28 mouse cellular contexts compared by ENCODE assay signal in genomic region chr2:122586258-122586657, GRCm38 (mm10). TPM values are rescaled to one million over a fixed set of nuclear protein-coding genes. Genes with fewer than 3 reads are reported as not detected.
DNase-seq lines count a peak whose midpoint lies in the region; ATAC-seq and TF ChIP-seq lines count a peak whose summit lies in the region.
"Had no signal": no experiment of that assay in that cellular context is flagged by ENCODE, and none has a peak within 500 bp of the region (broad histone marks: within the 10 kb centered on the region; RNA-seq: fewer than 3 reads in every experiment).

No protein-coding gene starts in this region.

- 70% methylated on average over 3 of the region's 3 CpGs for WGBS in embryonic facial prominence, embryonic 14.5 days
- 66% methylated on average over 3 of the region's 3 CpGs for WGBS in embryonic facial prominence, embryonic 10.5 days
- 65% methylated on average over 3 of the region's 3 CpGs for WGBS in kidney, postnatal 0 days
- WGBS in kidney, embryonic 14.5 days: 71% methylated on average over 3 of the region's 3 CpGs

- TF ChIP-seq CTCF in kidney, postnatal 0 days (IDR thresholded peaks at IDR 0.05; ENCODE audit: low read depth): peak; percentile 18; the same call in 1 of the 2 replicates

- ATAC-seq in embryonic facial prominence, embryonic 14.5 days (ENCODE audit: low read depth): no peak
- no peak for ATAC-seq in kidney, postnatal 0 days (replicated peaks; ENCODE audit: low FRiP score, low read depth)
- peak; percentile 73 for ATAC-seq in megakaryocyte-erythroid progenitor cell, adult 5-6 weeks (replicated peaks; ENCODE audit: low FRiP score, low TSS enrichment, poor library complexity, severe bottlenecking)
- ATAC-seq in kidney, embryonic 14.5 days (ENCODE audit: low FRiP score, low TSS enrichment): no peak
- ATAC-seq: inflammation-experienced regulatory T-cells, adult 6 months; midbrain, embryonic 16.5 days had no signal

- no peak overlapping the region for H3K4me3 ChIP-seq in embryonic facial prominence, embryonic 14.5 days (ENCODE audit: low read depth, low read length)
- H3K4me3 ChIP-seq in embryonic facial prominence, embryonic 10.5 days: no peak overlapping the region
- H3K4me3 ChIP-seq in kidney, postnatal 0 days (replicated peaks; ENCODE audit: low read depth, low read length): no peak overlapping the region
- H3K4me3 ChIP-seq in kidney, embryonic 14.5 days (ENCODE audit: low read length): no peak overlapping the region
- H3K4me3 ChIP-seq: forebrain, embryonic 12.5 days; heart, embryonic 12.5 days; hindbrain, embryonic 12.5 days; kidney, embryonic 15.5 days; left cerebral cortex, adult 2 months; myocyte; neural tube, embryonic 13.5 days had no signal

- H3K36me3 ChIP-seq in embryonic facial prominence, embryonic 14.5 days (ENCODE audit: control insufficient read depth, insufficient read depth, low read length): no peaks in the 10 kb centered on the region
- H3K36me3 ChIP-seq in embryonic facial prominence, embryonic 10.5 days (replicated peaks): no peaks in the 10 kb centered on the region
- no peaks in the 10 kb centered on the region for H3K36me3 ChIP-seq in kidney, postnatal 0 days (ENCODE audit: insufficient read depth, low read length)
- H3K36me3 ChIP-seq in kidney, embryonic 14.5 days (ENCODE audit: control insufficient read depth, insufficient read depth, low read length): no peaks in the 10 kb centered on the region
- H3K36me3 ChIP-seq: forebrain, embryonic 12.5 days; heart, embryonic 12.5 days; hindbrain, embryonic 12.5 days; kidney, embryonic 15.5 days; neural tube, embryonic 13.5 days had no signal

- no peak overlapping the region for H3K27ac ChIP-seq in embryonic facial prominence, embryonic 14.5 days (replicated peaks; ENCODE audit: low read depth, low read length)
- no peak overlapping the region for H3K27ac ChIP-seq in embryonic facial prominence, embryonic 10.5 days (replicated peaks)
- H3K27ac ChIP-seq in kidney, postnatal 0 days: no peak overlapping the region
- no peak overlapping the region for H3K27ac ChIP-seq in kidney, embryonic 14.5 days (ENCODE audit: low read depth, low read length)
- H3K27ac ChIP-seq: forebrain, embryonic 12.5 days; hindbrain, embryonic 12.5 days; kidney, embryonic 15.5 days; left cerebral cortex, adult 2 months; neural tube, embryonic 13.5 days had no signal

- DNase-seq in embryonic facial prominence, embryonic 14.5 days (ENCODE audit: low spot score): peak; percentile 39
- DNase-seq in embryonic facial prominence, embryonic 10.5 days (ENCODE audit: low spot score): no peak
- DNase-seq in kidney, postnatal 0 days (ENCODE audit: low spot score): no peak
- no peak for DNase-seq in kidney, postnatal 10 days
- DNase-seq in CD4-positive helper T cell, adult 2 months (ENCODE audit: low read depth, low spot score): peak; percentile 5
- DNase-seq in kidney, adult 8-10 months: no peak
- DNase-seq: adrenal gland, postnatal 14 days; B cell, adult 2 months; cerebellum, adult 8-10 months; heart, postnatal 10 days; layer of hippocampus, adult 9-11 months; left cerebral cortex, postnatal 4 days; liver; lung, postnatal 36 days; retina, postnatal 1 day; right cerebral cortex, postnatal 25 days; spleen, adult 18-20 months had no signal

- no peaks in the 10 kb centered on the region for H3K9me3 ChIP-seq in embryonic facial prominence, embryonic 14.5 days (ENCODE audit: control insufficient read depth, low read length)
- no peaks in the 10 kb centered on the region for H3K9me3 ChIP-seq in embryonic facial prominence, embryonic 10.5 days
- H3K9me3 ChIP-seq in kidney, postnatal 0 days (replicated peaks; ENCODE audit: low read length): no peaks in the 10 kb centered on the region
- no peaks in the 10 kb centered on the region for H3K9me3 ChIP-seq in kidney, embryonic 14.5 days (ENCODE audit: control insufficient read depth, low read length)
- H3K9me3 ChIP-seq: forebrain, embryonic 12.5 days; heart, embryonic 12.5 days; hindbrain, embryonic 12.5 days; kidney, embryonic 15.5 days; neural tube, embryonic 13.5 days had no signal

- no peaks in the 10 kb centered on the region for H3K27me3 ChIP-seq in embryonic facial prominence, embryonic 14.5 days (replicated peaks; ENCODE audit: control insufficient read depth, insufficient read depth, low read length)
- H3K27me3 ChIP-seq in embryonic facial prominence, embryonic 10.5 days (replicated peaks; ENCODE audit: low read depth, poor library complexity, severe bottlenecking): no peaks in the 10 kb centered on the region
- no peaks in the 10 kb centered on the region for H3K27me3 ChIP-seq in kidney, postnatal 0 days (ENCODE audit: insufficient read depth, low read length)
- H3K27me3 ChIP-seq in kidney, embryonic 14.5 days (ENCODE audit: control insufficient read depth, insufficient read depth, low read length): no peaks in the 10 kb centered on the region
- H3K27me3 ChIP-seq: forebrain, embryonic 12.5 days; heart, embryonic 12.5 days; hindbrain, embryonic 12.5 days; kidney, embryonic 15.5 days; neural tube, embryonic 13.5 days had no signal

- H3K4me1 ChIP-seq in embryonic facial prominence, embryonic 14.5 days (ENCODE audit: control insufficient read depth, insufficient read depth, low read length): no peaks in the 10 kb centered on the region
- no peaks in the 10 kb centered on the region for H3K4me1 ChIP-seq in embryonic facial prominence, embryonic 10.5 days
- H3K4me1 ChIP-seq in kidney, postnatal 0 days (replicated peaks; ENCODE audit: insufficient read depth, low read length): no peaks in the 10 kb centered on the region
- no peaks in the 10 kb centered on the region for H3K4me1 ChIP-seq in kidney, embryonic 14.5 days (ENCODE audit: control insufficient read depth, insufficient read depth, low read length)
- H3K4me1 ChIP-seq: hindbrain, embryonic 12.5 days; neural tube, embryonic 13.5 days had no signal

- no peak overlapping the region for H3K4me2 ChIP-seq in embryonic facial prominence, embryonic 14.5 days (ENCODE audit: low read depth, low read length)
- no peak overlapping the region for H3K4me2 ChIP-seq in kidney, postnatal 0 days (ENCODE audit: low read length)
- no peak overlapping the region for H3K4me2 ChIP-seq in kidney, embryonic 14.5 days (replicated peaks; ENCODE audit: low read depth, low read length)
- H3K4me2 ChIP-seq: forebrain, embryonic 12.5 days; heart, embryonic 12.5 days; hindbrain, embryonic 12.5 days; kidney, embryonic 15.5 days; neural tube, embryonic 13.5 days had no signal

- no peak overlapping the region for H3K9ac ChIP-seq in embryonic facial prominence, embryonic 14.5 days (ENCODE audit: low read depth, low read length)
- no peak overlapping the region for H3K9ac ChIP-seq in kidney, postnatal 0 days (ENCODE audit: low read depth, low read length)
- no peak overlapping the region for H3K9ac ChIP-seq in kidney, embryonic 14.5 days (ENCODE audit: low read depth, low read length)
- H3K9ac ChIP-seq: forebrain, embryonic 12.5 days; heart, embryonic 12.5 days; hindbrain, embryonic 12.5 days; kidney, embryonic 15.5 days; neural tube, embryonic 13.5 days had no signal

RNA-seq across cellular contexts. Expression of gene Gatm, which starts 24.8 kb away (rescaled TPM):
- polyA plus RNA-seq in embryonic facial prominence, embryonic 14.5 days (2014; fragmentation: Nextera tagmentation; extraction: Ambion mirVana): 97.0 and 127 TPM in 2 replicates
- 6.6 and 7.2 TPM in 2 replicates for polyA plus RNA-seq in embryonic facial prominence, embryonic 10.5 days (2016; fragmentation: Nextera tagmentation; extraction: Ambion mirVana)
- 270 and 317 TPM in 2 replicates for polyA plus RNA-seq in kidney, postnatal 0 days (2015; fragmentation: Nextera tagmentation; extraction: Ambion mirVana)
- total RNA-seq in megakaryocyte-erythroid progenitor cell, adult 5-6 weeks (2014; fragmentation: Nextera tagmentation): 154 and 166 TPM in 2 replicates
- 110 and 122 TPM in 2 replicates for total RNA-seq in megakaryocyte-erythroid progenitor cell, adult 5-6 weeks (2017)
- polyA plus RNA-seq in kidney, embryonic 14.5 days (2014; fragmentation: Nextera tagmentation; extraction: Ambion mirVana): 10.0 and 14.5 TPM in 2 replicates

RNA-seq across cellular contexts. Expression of gene AA467197, which starts 50.5 kb away (rescaled TPM):
- polyA plus RNA-seq in embryonic facial prominence, embryonic 14.5 days (2014; fragmentation: Nextera tagmentation; extraction: Ambion mirVana): 0.47 TPM in 1 of 2 replicates, not detected in the other
- polyA plus RNA-seq in embryonic facial prominence, embryonic 10.5 days (2016; fragmentation: Nextera tagmentation; extraction: Ambion mirVana): 0.35 and 0.63 TPM in 2 replicates
- polyA plus RNA-seq in kidney, postnatal 0 days (2015; fragmentation: Nextera tagmentation; extraction: Ambion mirVana): 0.26 and 0.34 TPM in 2 replicates
- not detected in 2 replicates for total RNA-seq in megakaryocyte-erythroid progenitor cell, adult 5-6 weeks (2014; fragmentation: Nextera tagmentation)
- 2.2 and 2.6 TPM in 2 replicates for total RNA-seq in megakaryocyte-erythroid progenitor cell, adult 5-6 weeks (2017)
- polyA plus RNA-seq in kidney, embryonic 14.5 days (2014; fragmentation: Nextera tagmentation; extraction: Ambion mirVana): not detected in 2 replicates
- total RNA-seq: left cerebral cortex, postnatal 4 days had no signal
- polyA plus RNA-seq: heart, embryonic 12.5 days; midbrain, embryonic 16.5 days; neural tube, embryonic 13.5 days had no signal

Comparison
In these comparisons a context has a peak if more than half of its experiments do, and no peak if none do; other contexts are left out.
1. DNase-seq: peak in embryonic facial prominence, embryonic 14.5 days (single experiment) and CD4-positive helper T cell, adult 2 months (single experiment); none in embryonic facial prominence, embryonic 10.5 days (single experiment), kidney, postnatal 0 days (single experiment), kidney, postnatal 10 days (single experiment) and kidney, adult 8-10 months (0 of 2).